Mouse (Mus musculus): ENCODE data around the gene Pdpk1.
"Not testable (repeated sequence)": the region's sequence is repeated elsewhere in the genome, so short reads cannot be mapped to it uniquely, and the experiment has no call there.

The Pdpk1 gene

GRCm38 (mm10) chr17:24162584-24163175 lies 12.0 kb upstream of the Pdpk1 start:
- DNase-seq, result peak; percentile 89

- DNase-seq, result no peak
Measured at GRCm38 (mm10) chr17:24161466-24161865, 10.7 kb upstream of the Pdpk1 start.

- no peak for DNase-seq
Measured at GRCm38 (mm10) chr17:24157526-24157925, 6.8 kb upstream of the Pdpk1 start.

- DNase-seq, result no peak
Measured at GRCm38 (mm10) chr17:24157121-24157520, 6.4 kb upstream of the Pdpk1 start.

GRCm38 (mm10) chr17:24156394-24156793 lies 5.7 kb upstream of the Pdpk1 start:
- DNase-seq, result no peak

- DNase-seq, result no peak
Measured at GRCm38 (mm10) chr17:24155742-24156141, 5.0 kb upstream of the Pdpk1 start.

GRCm38 (mm10) chr17:24154463-24154862 lies 3.7 kb upstream of the Pdpk1 start:
- DNase-seq, result peak; percentile 92

- DNase-seq, result peak; percentile 88
Measured at GRCm38 (mm10) chr17:24151890-24152563, 1.3 kb upstream of the Pdpk1 start.

GRCm38 (mm10) chr17:24151382-24151781 lies 658 bp upstream of the Pdpk1 start:
- no peak for DNase-seq

GRCm38 (mm10) chr17:24149421-24149820 lies 1.3 kb downstream of the Pdpk1 start:
- no peak for DNase-seq

- DNase-seq, result no peak
Measured at GRCm38 (mm10) chr17:24142897-24143296, 7.8 kb downstream of the Pdpk1 start.

- DNase-seq, result peak; percentile 97
Measured at GRCm38 (mm10) chr17:24141425-24141920, 9.3 kb downstream of the Pdpk1 start.

- DNase-seq, result peak; percentile 63
Measured at GRCm38 (mm10) chr17:24140845-24141424, 9.8 kb downstream of the Pdpk1 start.

- no peak for DNase-seq
Measured at GRCm38 (mm10) chr17:24139968-24140367, 10.8 kb downstream of the Pdpk1 start.

- no peak for DNase-seq
Measured at GRCm38 (mm10) chr17:24139256-24139655, 11.5 kb downstream of the Pdpk1 start.

- DNase-seq, result no peak
Measured at GRCm38 (mm10) chr17:24137226-24137880, 13.4 kb downstream of the Pdpk1 start.

GRCm38 (mm10) chr17:24134062-24134461 lies 16.7 kb downstream of the Pdpk1 start:
- DNase-seq, result no peak

- DNase-seq, result not testable (repeated sequence)
Measured at GRCm38 (mm10) chr17:24132919-24133318, 17.8 kb downstream of the Pdpk1 start.

GRCm38 (mm10) chr17:24131570-24131969 lies 19.2 kb downstream of the Pdpk1 start:
- no peak for DNase-seq

GRCm38 (mm10) chr17:24129246-24129645 lies 21.5 kb downstream of the Pdpk1 start:
- DNase-seq, result not testable (repeated sequence)

GRCm38 (mm10) chr17:24127592-24127991 lies 23.1 kb downstream of the Pdpk1 start:
- DNase-seq, result no peak

- no peak for DNase-seq
Measured at GRCm38 (mm10) chr17:24126801-24127200, 23.9 kb downstream of the Pdpk1 start.

- DNase-seq, result no peak
Measured at GRCm38 (mm10) chr17:24119446-24119845, 31.3 kb downstream of the Pdpk1 start.

GRCm38 (mm10) chr17:24113031-24113430 lies 37.7 kb downstream of the Pdpk1 start:
- DNase-seq, result no peak

All from kidney, adult 11 months (tissue).